Mouse (Mus musculus): Measurements from ENCODE around the gene Eid1.

Eid1 gene

GRCm38 (mm10) chr2:125667184-125667583, 5.7 kb upstream of the Eid1 start:
- in situ Hi-C loops (cut with MboI, MseI): no loop called here

GRCm38 (mm10) chr2:125667721-125668120, 5.2 kb upstream of the Eid1 start:
- in situ Hi-C loops (cut with MboI, MseI): no loop called here

- in situ Hi-C loops (cut with MboI, MseI): no loop called here
These were observed 2.0 kb upstream of the Eid1 start for GRCm38 (mm10) chr2:125670846-125671245.

- in situ Hi-C loops (cut with MboI, MseI): no loop called here
These were observed 333 bp upstream of the Eid1 start for GRCm38 (mm10) chr2:125672568-125672956.

- in situ Hi-C loops (cut with MboI, MseI): loop anchor here in 1 of 2 experiments (10.0 kb wide), 1 partner anchor 1263 kb away; no protein-coding TSS in a partner anchor
These were observed 8.9 kb downstream of the Eid1 start for GRCm38 (mm10) chr2:125681811-125682210.

- in situ Hi-C loops (cut with MboI, MseI): loop anchor here in 1 of 2 experiments (10.0 kb wide), 1 partner anchor 1261 kb away; no protein-coding TSS in a partner anchor
These were observed 11.0 kb downstream of the Eid1 start for GRCm38 (mm10) chr2:125683895-125684294.

- in situ Hi-C loops (cut with MboI, MseI): loop anchor here in 1 of 2 experiments (10.0 kb wide), 1 partner anchor 1260 kb away; no protein-coding TSS in a partner anchor
These were observed 11.9 kb downstream of the Eid1 start for GRCm38 (mm10) chr2:125684559-125685440.

GRCm38 (mm10) chr2:125685441-125686150, 12.7 kb downstream of the Eid1 start:
- in situ Hi-C loops (cut with MboI, MseI): loop anchor here in 1 of 2 experiments (10.0 kb wide), 1 partner anchor 1259 kb away; no protein-coding TSS in a partner anchor

GRCm38 (mm10) chr2:125692010-125692409, 19.1 kb downstream of the Eid1 start:
- in situ Hi-C loops (cut with MboI, MseI): no loop called here

GRCm38 (mm10) chr2:125694798-125695197, 21.9 kb downstream of the Eid1 start:
- in situ Hi-C loops (cut with MboI, MseI): no loop called here

- in situ Hi-C loops (cut with MboI, MseI): no loop called here
These were observed 23.3 kb downstream of the Eid1 start for GRCm38 (mm10) chr2:125696219-125696618.

- in situ Hi-C loops (cut with MboI, MseI): no loop called here
These were observed 28.7 kb downstream of the Eid1 start for GRCm38 (mm10) chr2:125701606-125702005.

- in situ Hi-C loops (cut with MboI, MseI): no loop called here
These were observed 30.0 kb downstream of the Eid1 start for GRCm38 (mm10) chr2:125702851-125703250.

- in situ Hi-C loops (cut with MboI, MseI): no loop called here
These were observed 32.2 kb downstream of the Eid1 start for GRCm38 (mm10) chr2:125704907-125705631.

GRCm38 (mm10) chr2:125706510-125706921, 33.6 kb downstream of the Eid1 start:
- in situ Hi-C loops (cut with MboI, MseI): no loop called here

- in situ Hi-C loops (cut with MboI, MseI): no loop called here
These were observed 43.7 kb downstream of the Eid1 start for GRCm38 (mm10) chr2:125716599-125716998.

GRCm38 (mm10) chr2:125723086-125723407, 50.2 kb downstream of the Eid1 start:
- in situ Hi-C loops (cut with MboI, MseI): loop anchor here in 1 of 2 experiments (10.0 kb wide), 1 partner anchor 1088 kb away; no protein-coding TSS in a partner anchor

GRCm38 (mm10) chr2:125723408-125724085, 50.7 kb downstream of the Eid1 start:
- in situ Hi-C loops (cut with MboI, MseI): loop anchor here in 1 of 2 experiments (10.0 kb wide), 1 partner anchor 1089 kb away; no protein-coding TSS in a partner anchor

- in situ Hi-C loops (cut with MboI, MseI): loop anchor here in 1 of 2 experiments (10.0 kb wide), 1 partner anchor 1089 kb away; no protein-coding TSS in a partner anchor
These were observed 51.2 kb downstream of the Eid1 start, which contains the start of gene Shc4 for GRCm38 (mm10) chr2:125724086-125724430. Gene Shc4 (minus strand): TSS chr2:125724148.

Measured in T-helper 17 cell (primary cell).